Mouse (Mus musculus) midbrain, embryonic 10.5 days (tissue): Measurements from ENCODE around the gene Pkig. TPM values are rescaled to one million over a fixed set of nuclear protein-coding genes. Genes with fewer than 3 reads are reported as not detected.

Experiments used
- DNase-seq: peaks from one replicate; pipeline ENCODE4 v3.0.0-alpha.2; 2017; ENCODE audit warnings: low spot score
- H3K27ac ChIP-seq: fragments of 300-500 bp; sonication (generic); replicated peaks from 2 replicates; pipeline ENCODE4 v1.5.1; 2016; ENCODE audit warnings: mild to moderate bottlenecking
- H3K27me3 ChIP-seq: fragments of 300-500 bp; sonication (generic); 2 replicates; pipeline ENCODE4 v1.6.1; 2016; ENCODE audit warnings: low read depth, mild to moderate bottlenecking; ENCODE audit not compliant: poor library complexity, severe bottlenecking
- H3K36me3 ChIP-seq: fragments of 300-500 bp; sonication (generic); 2 replicates; pipeline ENCODE4 v1.6.1; 2016; ENCODE audit warnings: mild to moderate bottlenecking, moderate library complexity
- H3K4me1 ChIP-seq: fragments of 300-500 bp; sonication (generic); 2 replicates; pipeline ENCODE4 v1.6.1; 2016
- H3K4me3 ChIP-seq: fragments of 300-500 bp; sonication (generic); 2 replicates; pipeline ENCODE4 v1.5.1; 2016; ENCODE audit warnings: mild to moderate bottlenecking, moderate library complexity
- H3K9me3 ChIP-seq: fragments of 300-500 bp; sonication (generic); replicated peaks from 2 replicates; pipeline ENCODE4 v1.6.1; 2016; ENCODE audit warnings: mild to moderate bottlenecking
- WGBS: fragments of 180-500 bp; shearing (Covaris S2); methylation state at CpG from one replicate; pipeline ENCODE4 v1.1.7; 2016; 5-methylcytosine and 5-hydroxymethylcytosine counted together
- polyA plus RNA-seq: library from polyadenylated mRNA; unstranded; fragments of >200 nt; fragmentation: Nextera tagmentation; extraction: Ambion mirVana; gene quantifications from 2 replicates; pipeline ENCODE4 v1.2.1, GENCODE M21; 2016

Gene Pkig
- polyA plus RNA-seq, 1 experiment from 2014 or later = 190 TPM

GRCm38 (mm10) chr2:163631223-163631622 lies 27.0 kb upstream of the Pkig start:
- DNase-seq = no peak
- 92% methylated on average over 4 of the region's 4 CpGs for WGBS
- Histone ChIP-seq H3K9me3 (no peaks in the 10 kb centered on the region), H3K4me1 (no peaks in the 10 kb centered on the region), H3K36me3 (peaks cover 96% of the 10 kb centered on the region), H3K27ac (no peak overlapping the region), H3K27me3 (no peaks in the 10 kb centered on the region), H3K4me3 (no peak overlapping the region)

- Histone ChIP-seq H3K9me3 (no peaks in the 10 kb centered on the region), H3K36me3 (peaks cover 96% of the 10 kb centered on the region), H3K4me1 (no peaks in the 10 kb centered on the region), H3K4me3 (no peak overlapping the region), H3K27me3 (no peaks in the 10 kb centered on the region), H3K27ac (no peak overlapping the region)
- 92% methylated on average over 2 of the region's 2 CpGs for WGBS
- no peak for DNase-seq
These were observed 26.5 kb upstream of the Pkig start for GRCm38 (mm10) chr2:163631715-163632114.

- 90% methylated on average over 2 of the region's 2 CpGs for WGBS
- Histone ChIP-seq H3K36me3 (peaks cover 79% of the 10 kb centered on the region), H3K4me1 (no peaks in the 10 kb centered on the region), H3K27me3 (no peaks in the 10 kb centered on the region), H3K9me3 (no peaks in the 10 kb centered on the region), H3K27ac (no peak overlapping the region), H3K4me3 (no peak overlapping the region)
- DNase-seq = no peak
These were observed 24.0 kb upstream of the Pkig start for GRCm38 (mm10) chr2:163634211-163634610.

- no peaks in the 10 kb centered on the region for H3K27me3 ChIP-seq
- no peaks in the 10 kb centered on the region for H3K4me1 ChIP-seq
- H3K27ac ChIP-seq = no peak overlapping the region
- 89% methylated on average over 2 of the region's 2 CpGs for WGBS
- H3K9me3 ChIP-seq = no peaks in the 10 kb centered on the region
- peaks cover 66% of the 10 kb centered on the region for H3K36me3 ChIP-seq
- DNase-seq = no peak
- H3K4me3 ChIP-seq = no peak overlapping the region
These were observed 22.1 kb upstream of the Pkig start for GRCm38 (mm10) chr2:163636057-163636456.

- no peaks in the 10 kb centered on the region for H3K27me3 ChIP-seq
- H3K9me3 ChIP-seq = no peaks in the 10 kb centered on the region
- DNase-seq = no peak
- no peak overlapping the region for H3K4me3 ChIP-seq
- peaks cover 60% of the 10 kb centered on the region for H3K36me3 ChIP-seq
- 77% methylated on average over 5 of the region's 5 CpGs for WGBS
- no peak overlapping the region for H3K27ac ChIP-seq
- H3K4me1 ChIP-seq = peaks cover 2% of the 10 kb centered on the region
These were observed 20.4 kb upstream of the Pkig start for GRCm38 (mm10) chr2:163637655-163638266.

- H3K27ac ChIP-seq = no peak overlapping the region
- H3K4me3 ChIP-seq = no peak overlapping the region
- H3K36me3 ChIP-seq = peaks cover 39% of the 10 kb centered on the region
- H3K27me3 ChIP-seq = no peaks in the 10 kb centered on the region
- H3K4me1 ChIP-seq = peaks cover 17% of the 10 kb centered on the region
- no peak for DNase-seq
- WGBS = 88% methylated on average over 3 of the region's 3 CpGs
- no peaks in the 10 kb centered on the region for H3K9me3 ChIP-seq
These were observed 17.7 kb upstream of the Pkig start for GRCm38 (mm10) chr2:163640493-163640892.

GRCm38 (mm10) chr2:163641681-163642080 lies 16.5 kb upstream of the Pkig start:
- Histone ChIP-seq H3K4me3 (no peak overlapping the region), H3K27me3 (no peaks in the 10 kb centered on the region), H3K9me3 (no peaks in the 10 kb centered on the region), H3K4me1 (peaks cover 17% of the 10 kb centered on the region), H3K27ac (no peak overlapping the region), H3K36me3 (peaks cover 28% of the 10 kb centered on the region)
- 84% methylated on average over 3 of the region's 3 CpGs for WGBS
- no peak for DNase-seq

GRCm38 (mm10) chr2:163642685-163643575 lies 15.3 kb upstream of the Pkig start:
- H3K4me3 ChIP-seq = peak overlapping the region; percentile 80
- WGBS = 93% methylated on average over 30 of the region's 30 CpGs

GRCm38 (mm10) chr2:163643576-163643971 lies 14.6 kb upstream of the Pkig start:
- H3K27me3 ChIP-seq = no peaks in the 10 kb centered on the region
- H3K36me3 ChIP-seq = peaks cover 19% of the 10 kb centered on the region
- peaks cover 17% of the 10 kb centered on the region for H3K4me1 ChIP-seq
- no peaks in the 10 kb centered on the region for H3K9me3 ChIP-seq
- peak overlapping the region; percentile 80 for H3K4me3 ChIP-seq
- H3K27ac ChIP-seq = peak overlapping the region; percentile 94; the same call in 1 of the 2 replicates
- DNase-seq = no peak
- WGBS = 91% methylated on average over 2 of the region's 2 CpGs

More at GRCm38 (mm10) chr2:163642685-163643575, 15.3 kb upstream of the Pkig start:
- DNase-seq = no peak
- peaks cover 19% of the 10 kb centered on the region for H3K36me3 ChIP-seq
- 0 out of 2 replicates have a peak overlapping the region, but pooled peaks have one; percentile 28 for H3K27ac ChIP-seq
- H3K9me3 ChIP-seq = no peaks in the 10 kb centered on the region
- peaks cover 17% of the 10 kb centered on the region for H3K4me1 ChIP-seq
- H3K27me3 ChIP-seq = no peaks in the 10 kb centered on the region

GRCm38 (mm10) chr2:163644047-163644446 lies 14.1 kb upstream of the Pkig start:
- Histone ChIP-seq H3K27ac (peak overlapping the region; percentile 94), H3K9me3 (no peaks in the 10 kb centered on the region), H3K27me3 (no peaks in the 10 kb centered on the region), H3K4me3 (peak overlapping the region; percentile 80), H3K36me3 (peaks cover 19% of the 10 kb centered on the region), H3K4me1 (peaks cover 17% of the 10 kb centered on the region)
- no peak for DNase-seq
- 21% methylated on average over 4 of the region's 4 CpGs for WGBS

- DNase-seq = peak; percentile 99
- H3K9me3 ChIP-seq = no peaks in the 10 kb centered on the region
- under 1% methylated on average over 74 of the region's 74 CpGs for WGBS
- peaks cover 19% of the 10 kb centered on the region for H3K36me3 ChIP-seq
- H3K4me1 ChIP-seq = peaks cover 17% of the 10 kb centered on the region
- H3K27me3 ChIP-seq = no peaks in the 10 kb centered on the region
- peak within 1 kb of the TSS; percentile 80 for H3K4me3 ChIP-seq
- peak within 1 kb of the TSS; percentile 94 for H3K27ac ChIP-seq
These were observed 13.4 kb upstream of the Pkig start, which contains the start of gene Serinc3 for GRCm38 (mm10) chr2:163644575-163645385. Gene Serinc3 (minus strand): TSS chr2:163645131.

- DNase-seq = no peak
- H3K27me3 ChIP-seq = no peaks in the 10 kb centered on the region
- H3K4me3 ChIP-seq = peak overlapping the region; percentile 80; the same call in 1 of the 2 replicates
- peaks cover 17% of the 10 kb centered on the region for H3K4me1 ChIP-seq
- H3K36me3 ChIP-seq = peaks cover 16% of the 10 kb centered on the region
- WGBS = 84% methylated on average over 11 of the region's 11 CpGs
- peak overlapping the region; percentile 94; the same call in 1 of the 2 replicates for H3K27ac ChIP-seq
- peaks cover 8% of the 10 kb centered on the region for H3K9me3 ChIP-seq
These were observed 12.3 kb upstream of the Pkig start for GRCm38 (mm10) chr2:163645700-163646460.
